Mouse (Mus musculus) neural tube, embryonic 12.5 days (tissue): ENCODE data around the gene Nlgn1. TPM values are rescaled to one million over a fixed set of nuclear protein-coding genes. Genes with fewer than 3 reads are reported as not detected.
"Not testable (repeated sequence)": the region's sequence is repeated elsewhere in the genome, so short reads cannot be mapped to it uniquely, and the experiment has no call there.

Source experiments
- ATAC-seq: fragments of 200-750 bp; cut with Nextera tagmentation; 2 replicates; pipeline ENCODE4 v1.8.0; 2017; ENCODE audit warnings: low read depth, mild to moderate bottlenecking, moderate TSS enrichment, moderate library complexity; ENCODE audit not compliant: low FRiP score
- H3K27ac ChIP-seq: fragments of 300-500 bp; sonication (generic); 2 replicates; pipeline ENCODE4 v1.5.1; 2016
- H3K27me3 ChIP-seq: fragments of 300-500 bp; sonication (generic); replicated peaks from 2 replicates; pipeline ENCODE4 v1.6.1; 2016; ENCODE audit warnings: mild to moderate bottlenecking
- H3K36me3 ChIP-seq: fragments of 300-500 bp; sonication (generic); 2 replicates; pipeline ENCODE4 v1.6.1; 2016; ENCODE audit warnings: mild to moderate bottlenecking
- H3K4me1 ChIP-seq: fragments of 300-500 bp; sonication (generic); 2 replicates; pipeline ENCODE4 v1.6.1; 2016
- H3K4me2 ChIP-seq: fragments of 300-500 bp; sonication (generic); replicated peaks from 2 replicates; pipeline ENCODE4 v1.6.1; 2016; ENCODE audit warnings: mild to moderate bottlenecking
- H3K4me3 ChIP-seq: fragments of 300-500 bp; sonication (generic); 2 replicates; pipeline ENCODE4 v1.5.1; 2016
- H3K9ac ChIP-seq: fragments of 300-500 bp; sonication (generic); 2 replicates; pipeline ENCODE4 v1.6.1; 2016; ENCODE audit warnings: mild to moderate bottlenecking
- H3K9me3 ChIP-seq: fragments of 300-500 bp; sonication (generic); 2 replicates; pipeline ENCODE4 v1.6.1; 2016; ENCODE audit warnings: mild to moderate bottlenecking
- WGBS: fragments of 180-500 bp; shearing (Covaris S2); methylation state at CpG from one replicate; pipeline ENCODE4 v1.1.7; 2016; 5-methylcytosine and 5-hydroxymethylcytosine counted together
- polyA plus RNA-seq: library from polyadenylated mRNA; unstranded; fragments of >200 nt; fragmentation: Nextera tagmentation; extraction: Ambion mirVana; gene quantifications from 2 replicates; pipeline ENCODE4 v1.2.1, GENCODE M21; 2016

The Nlgn1 gene
- polyA plus RNA-seq, 1 experiment from 2014 or later = 8.5 TPM

DNA sequence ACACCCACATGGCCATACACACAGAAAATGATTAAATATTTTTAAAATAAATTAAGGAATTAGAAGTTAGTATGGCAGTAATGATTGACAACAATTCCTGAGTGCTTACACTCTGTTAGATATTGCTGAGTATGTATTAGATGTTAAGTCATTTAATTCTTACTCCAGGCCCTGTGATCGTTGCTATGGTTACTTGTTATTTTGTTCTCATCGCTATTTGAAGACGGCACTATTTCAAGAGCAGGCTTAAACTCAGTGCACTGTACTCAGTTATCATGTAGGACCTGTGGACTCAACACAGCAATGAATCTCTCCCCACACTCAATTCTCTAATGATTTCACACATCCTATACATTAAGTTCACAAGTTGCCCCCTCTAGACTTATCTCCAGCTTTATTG is 672.0 kb downstream of the Nlgn1 start:
- Histone ChIP-seq H3K27ac (no peak overlapping the region), H3K9me3 (no peaks in the 10 kb centered on the region), H3K27me3 (no peaks in the 10 kb centered on the region), H3K4me3 (no peak overlapping the region), H3K9ac (no peak overlapping the region), H3K4me2 (no peak overlapping the region), H3K36me3 (no peaks in the 10 kb centered on the region), H3K4me1 (no peaks in the 10 kb centered on the region)
- 95% methylated on average over 3 of the region's 3 CpGs for WGBS
- ATAC-seq = no peak

DNA sequence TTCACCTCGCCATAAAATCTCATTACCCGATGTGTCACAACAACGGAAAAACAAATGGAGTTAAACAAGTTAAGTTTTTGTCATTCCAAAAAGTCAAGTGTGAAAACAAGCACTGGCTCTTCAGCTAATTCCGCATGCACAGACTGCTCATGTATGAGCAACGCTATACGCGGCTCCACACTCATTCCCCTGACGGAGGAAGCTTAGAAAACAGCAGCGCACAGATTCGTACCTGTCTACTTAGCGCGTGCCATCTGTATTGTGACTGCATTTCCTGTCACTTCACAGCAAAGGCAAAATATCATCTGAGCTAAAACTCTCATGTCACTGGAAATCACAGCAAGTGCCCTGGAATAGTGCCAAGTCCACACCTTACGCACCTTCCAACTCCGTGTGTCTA is 674.3 kb downstream of the Nlgn1 start:
- no peak for ATAC-seq
- no peak overlapping the region for H3K4me2 ChIP-seq
- H3K4me3 ChIP-seq = no peak overlapping the region

DNA sequence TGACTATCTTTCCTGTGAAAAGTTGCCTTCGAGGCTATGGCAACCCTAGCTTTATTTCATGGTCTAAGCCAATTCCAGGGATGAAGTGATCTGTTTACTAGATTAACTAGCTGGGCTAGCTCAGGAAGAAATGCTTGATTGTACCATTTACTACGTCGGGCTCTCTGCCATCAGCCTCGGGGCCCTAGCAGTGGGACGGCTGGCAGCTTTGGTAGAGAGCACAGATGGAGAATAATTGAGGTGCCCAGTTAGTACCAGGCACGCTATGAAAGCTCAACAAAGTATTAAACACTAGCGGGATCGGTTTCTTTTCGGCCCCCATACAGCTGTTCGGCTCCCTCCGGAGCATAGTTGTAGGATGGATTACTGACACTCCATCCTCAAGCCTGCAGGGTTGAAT is 675.2 kb downstream of the Nlgn1 start:
- H3K9me3 ChIP-seq = no peaks in the 10 kb centered on the region
- no peaks in the 10 kb centered on the region for H3K4me1 ChIP-seq
- H3K4me3 ChIP-seq = no peak overlapping the region
- no peak overlapping the region for H3K4me2 ChIP-seq
- 91% methylated on average over 11 of the region's 11 CpGs for WGBS
- H3K36me3 ChIP-seq = no peaks in the 10 kb centered on the region
- no peak overlapping the region for H3K9ac ChIP-seq
- no peak overlapping the region for H3K27ac ChIP-seq
- no peaks in the 10 kb centered on the region for H3K27me3 ChIP-seq
- no peak for ATAC-seq

More for the DNA sequence above, 674.3 kb downstream of the Nlgn1 start:
- Histone ChIP-seq H3K27ac (no peak overlapping the region), H3K9me3 (no peaks in the 10 kb centered on the region), H3K36me3 (no peaks in the 10 kb centered on the region), H3K27me3 (no peaks in the 10 kb centered on the region), H3K4me1 (no peaks in the 10 kb centered on the region), H3K9ac (no peak overlapping the region)
- 94% methylated on average over 14 of the region's 14 CpGs for WGBS

DNA sequence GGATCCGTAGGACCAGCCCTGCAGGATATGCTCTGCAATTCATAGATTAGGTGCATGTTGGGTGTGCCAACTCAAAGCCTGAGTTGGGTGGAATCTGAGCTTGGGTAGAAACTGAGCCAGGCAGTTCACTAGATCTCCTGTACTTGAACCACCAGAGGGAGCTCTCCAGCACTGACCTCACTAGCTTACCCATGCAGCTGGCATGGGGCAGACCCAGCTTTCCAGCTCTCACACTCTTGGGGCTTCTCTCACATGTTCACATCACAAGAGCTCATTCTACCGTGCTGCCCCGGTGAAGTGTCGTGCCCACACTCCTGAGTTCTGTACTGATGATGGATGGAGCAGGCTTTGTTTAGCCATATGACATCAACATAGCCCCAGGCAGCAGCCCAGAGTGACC is 679.2 kb downstream of the Nlgn1 start:
- peak; percentile 17; the same call in 1 of the 2 replicates for ATAC-seq
- Histone ChIP-seq H3K27ac (no peak overlapping the region), H3K36me3 (no peaks in the 10 kb centered on the region), H3K4me1 (no peaks in the 10 kb centered on the region), H3K27me3 (no peaks in the 10 kb centered on the region), H3K9me3 (no peaks in the 10 kb centered on the region), H3K9ac (no peak overlapping the region), H3K4me2 (no peak overlapping the region), H3K4me3 (no peak overlapping the region)
- WGBS = 71% methylated on average over 4 of the region's 4 CpGs

DNA sequence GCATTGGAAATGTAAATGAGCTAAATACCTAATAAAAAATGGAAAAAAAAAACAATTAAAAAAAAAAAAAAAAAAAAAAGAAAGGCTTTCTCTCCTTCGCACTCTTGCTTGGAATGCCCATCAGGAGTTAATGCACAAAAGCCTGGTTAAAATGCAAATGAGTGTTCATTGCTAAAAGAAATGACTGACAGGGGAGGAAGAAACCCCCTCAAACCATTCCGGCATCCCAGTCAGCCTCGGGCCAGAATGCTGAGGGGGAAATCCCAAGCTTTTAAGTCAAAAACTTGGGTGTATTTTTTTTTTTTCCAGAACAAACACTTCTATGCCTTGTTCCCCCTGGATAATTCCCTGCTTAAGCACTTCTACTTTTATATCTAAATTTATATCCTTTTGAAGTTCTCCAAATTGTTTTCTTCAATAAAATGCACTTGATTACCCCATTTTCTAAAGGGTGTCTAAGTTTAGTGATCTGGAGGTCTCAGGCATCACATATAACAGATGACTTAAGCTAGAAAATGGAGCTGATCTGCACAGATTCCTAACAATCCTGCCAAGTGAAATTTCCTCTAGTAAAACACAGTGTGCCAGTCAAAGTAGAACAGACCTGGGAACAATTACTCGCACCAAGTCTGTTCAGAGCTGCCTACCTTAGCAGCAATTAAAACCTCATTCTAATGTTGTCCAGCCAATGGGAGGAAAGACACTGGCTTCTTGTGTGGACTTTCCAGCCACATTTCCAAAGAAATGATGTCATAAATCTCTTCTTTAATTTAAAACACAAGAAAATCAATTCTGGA is 686.2 kb downstream of the Nlgn1 start:
- no peaks in the 10 kb centered on the region for H3K36me3 ChIP-seq
- no peaks in the 10 kb centered on the region for H3K4me1 ChIP-seq
- H3K9ac ChIP-seq = no peak overlapping the region
- no peak overlapping the region for H3K4me2 ChIP-seq
- H3K27me3 ChIP-seq = no peaks in the 10 kb centered on the region
- H3K4me3 ChIP-seq = no peak overlapping the region
- no peaks in the 10 kb centered on the region for H3K9me3 ChIP-seq
- ATAC-seq = no peak
- no peak overlapping the region for H3K27ac ChIP-seq
- 78% methylated on average over 4 of the region's 4 CpGs for WGBS

DNA sequence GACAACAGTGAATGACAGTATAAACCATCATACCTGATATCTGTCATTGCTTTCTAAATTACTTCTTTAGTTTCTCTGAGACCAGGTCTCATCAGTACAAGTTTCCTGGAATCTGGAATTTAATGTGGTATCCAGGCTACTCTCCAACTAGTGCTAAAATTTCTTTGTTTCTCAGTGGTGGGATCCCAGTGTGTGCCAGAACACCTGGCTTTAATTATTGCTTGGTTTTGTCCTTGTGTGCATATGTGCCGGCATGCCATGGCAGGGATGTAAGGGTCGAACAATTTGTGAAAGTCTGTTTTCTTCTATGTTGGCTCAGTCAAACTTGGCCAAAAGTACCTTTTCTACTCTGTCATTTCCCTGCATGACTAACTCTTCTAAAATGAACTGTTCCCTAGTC is 703.1 kb downstream of the Nlgn1 start:
- Histone ChIP-seq H3K4me3 (no peak overlapping the region), H3K27ac (no peak overlapping the region), H3K9me3 (no peaks in the 10 kb centered on the region), H3K4me1 (no peaks in the 10 kb centered on the region), H3K36me3 (no peaks in the 10 kb centered on the region), H3K9ac (no peak overlapping the region), H3K4me2 (no peak overlapping the region), H3K27me3 (no peaks in the 10 kb centered on the region)
- 79% methylated on average over 2 of the region's 2 CpGs for WGBS
- ATAC-seq = no peak

DNA sequence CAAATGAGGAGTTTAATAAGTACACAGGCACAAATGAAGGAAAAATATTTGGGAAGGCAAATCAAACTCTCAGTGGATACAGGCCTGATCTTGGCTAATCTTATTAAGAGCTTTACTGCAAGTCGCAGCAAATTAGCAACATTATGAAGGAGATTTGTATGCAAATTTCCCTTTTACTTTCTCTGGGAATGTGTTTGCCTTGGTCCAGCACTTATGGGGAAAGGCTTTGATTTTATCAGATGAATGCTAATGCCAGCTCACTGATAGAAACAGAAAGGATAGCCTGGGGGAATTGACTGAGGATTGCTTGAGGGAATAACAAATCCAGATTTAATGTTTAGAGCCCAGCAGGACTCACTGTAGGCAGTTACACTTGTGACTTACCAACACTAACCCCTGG is 725.7 kb downstream of the Nlgn1 start:
- ATAC-seq = no peak
- no peaks in the 10 kb centered on the region for H3K9me3 ChIP-seq
- WGBS = 43% methylated on average over 1 of the region's 1 CpGs

DNA sequence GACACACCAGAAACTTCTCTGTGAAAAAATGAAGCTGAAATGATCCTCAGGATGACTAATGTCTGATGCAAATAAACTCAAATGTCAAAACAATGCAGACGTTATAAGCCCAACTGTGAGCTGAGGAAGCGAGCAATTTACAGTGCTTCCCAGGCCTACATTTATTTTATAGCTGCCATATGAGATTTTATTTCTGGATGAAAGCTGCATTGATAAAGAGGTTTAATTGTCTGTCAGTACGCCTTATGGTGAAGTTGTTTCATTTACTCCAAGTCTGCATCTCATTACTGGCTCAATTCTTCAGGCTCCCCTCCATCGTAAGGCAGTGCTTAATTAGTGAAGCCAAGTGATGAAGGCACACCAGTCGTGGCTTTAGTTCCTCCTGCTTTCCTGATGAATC is 734.7 kb downstream of the Nlgn1 start:
- no peak overlapping the region for H3K9ac ChIP-seq
- no peak overlapping the region for H3K4me3 ChIP-seq
- ATAC-seq = no peak
- H3K27me3 ChIP-seq = no peaks in the 10 kb centered on the region
- H3K9me3 ChIP-seq = no peaks in the 10 kb centered on the region
- no peak overlapping the region for H3K27ac ChIP-seq
- no peaks in the 10 kb centered on the region for H3K4me1 ChIP-seq
- H3K4me2 ChIP-seq = no peak overlapping the region
- no peaks in the 10 kb centered on the region for H3K36me3 ChIP-seq
- 65% methylated on average over 5 of the region's 5 CpGs for WGBS

More for the DNA sequence above, 725.7 kb downstream of the Nlgn1 start:
- Histone ChIP-seq H3K9ac (no peak overlapping the region), H3K36me3 (no peaks in the 10 kb centered on the region), H3K4me3 (no peak overlapping the region), H3K4me1 (no peaks in the 10 kb centered on the region), H3K4me2 (no peak overlapping the region), H3K27me3 (no peaks in the 10 kb centered on the region), H3K27ac (no peak overlapping the region)

DNA sequence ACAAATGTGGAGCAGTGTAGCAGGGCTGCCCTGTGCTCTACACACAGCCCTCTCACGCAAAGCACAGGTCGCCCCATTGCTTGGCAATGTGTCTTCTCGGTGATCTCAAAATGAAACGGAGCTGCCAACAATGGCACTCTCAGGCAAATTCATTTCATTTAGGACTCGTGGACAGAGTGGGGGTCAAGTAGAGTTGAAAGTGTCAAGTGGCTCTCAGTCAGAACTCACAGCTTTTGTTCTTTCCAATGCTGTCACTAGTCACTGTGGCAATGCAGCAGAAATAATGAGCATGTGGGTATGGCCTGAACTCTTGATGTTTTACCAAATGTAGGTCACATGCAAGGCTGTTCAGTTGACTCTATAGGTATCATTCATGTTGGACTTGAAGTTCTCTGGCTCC is 756.7 kb downstream of the Nlgn1 start:
- no peak overlapping the region for H3K9ac ChIP-seq
- H3K27me3 ChIP-seq = no peaks in the 10 kb centered on the region
- 26% methylated on average over 5 of the region's 5 CpGs for WGBS
- H3K9me3 ChIP-seq = no peaks in the 10 kb centered on the region
- H3K36me3 ChIP-seq = no peaks in the 10 kb centered on the region
- ATAC-seq = no peak
- H3K4me2 ChIP-seq = no peak overlapping the region
- H3K27ac ChIP-seq = no peak overlapping the region
- no peak overlapping the region for H3K4me3 ChIP-seq
- no peaks in the 10 kb centered on the region for H3K4me1 ChIP-seq

DNA sequence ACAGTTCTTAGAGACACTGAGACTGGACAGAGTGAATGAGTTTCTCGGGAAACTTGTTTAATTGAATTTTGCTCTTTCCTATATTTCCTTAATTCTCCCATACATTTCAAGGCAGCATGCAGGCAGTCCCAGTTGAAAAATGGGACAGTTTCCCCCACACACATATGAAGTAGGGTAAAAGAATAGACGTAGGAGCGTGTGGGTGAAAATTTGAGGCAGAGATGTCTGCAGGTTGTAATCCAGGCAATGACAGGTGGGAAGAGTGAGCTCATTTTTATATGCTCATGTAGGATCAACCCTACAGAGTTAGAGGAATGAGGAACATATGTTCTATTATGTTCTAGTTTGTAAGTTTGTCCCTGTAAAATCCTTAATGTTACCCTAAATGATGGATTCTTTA is 757.4 kb downstream of the Nlgn1 start:
- H3K4me2 ChIP-seq = no peak overlapping the region
- no peak overlapping the region for H3K4me3 ChIP-seq
- no peaks in the 10 kb centered on the region for H3K36me3 ChIP-seq
- ATAC-seq = no peak
- no peaks in the 10 kb centered on the region for H3K4me1 ChIP-seq
- H3K9me3 ChIP-seq = no peaks in the 10 kb centered on the region
- H3K9ac ChIP-seq = no peak overlapping the region
- WGBS = 82% methylated on average over 3 of the region's 3 CpGs
- H3K27ac ChIP-seq = no peak overlapping the region
- no peaks in the 10 kb centered on the region for H3K27me3 ChIP-seq

DNA sequence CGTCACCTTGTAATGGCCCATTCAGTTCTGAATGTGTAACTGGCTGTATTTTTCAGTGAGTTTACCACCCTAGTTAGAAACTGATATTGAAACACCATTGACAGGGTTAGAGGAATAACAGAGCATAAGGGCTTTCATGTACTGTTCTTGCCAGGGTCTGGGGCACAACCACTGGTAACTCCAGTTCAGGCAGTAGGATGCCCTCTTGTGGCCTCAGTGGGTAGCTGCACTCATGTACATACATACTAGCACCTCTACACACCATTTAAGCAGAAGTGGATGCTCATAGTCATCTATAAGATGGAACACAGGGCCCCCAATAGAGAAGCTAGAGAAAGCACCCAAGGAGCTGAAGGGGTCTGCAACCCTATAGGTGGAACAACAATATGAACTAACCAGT is 773.7 kb downstream of the Nlgn1 start:
- H3K27ac ChIP-seq, ATAC-seq, H3K36me3 ChIP-seq, H3K4me1 ChIP-seq, H3K4me2 ChIP-seq, H3K9ac ChIP-seq, H3K4me3 ChIP-seq, H3K9me3 ChIP-seq, H3K27me3 ChIP-seq: not testable (repeated sequence)
- WGBS = 94% methylated on average over 1 of the region's 1 CpGs

DNA sequence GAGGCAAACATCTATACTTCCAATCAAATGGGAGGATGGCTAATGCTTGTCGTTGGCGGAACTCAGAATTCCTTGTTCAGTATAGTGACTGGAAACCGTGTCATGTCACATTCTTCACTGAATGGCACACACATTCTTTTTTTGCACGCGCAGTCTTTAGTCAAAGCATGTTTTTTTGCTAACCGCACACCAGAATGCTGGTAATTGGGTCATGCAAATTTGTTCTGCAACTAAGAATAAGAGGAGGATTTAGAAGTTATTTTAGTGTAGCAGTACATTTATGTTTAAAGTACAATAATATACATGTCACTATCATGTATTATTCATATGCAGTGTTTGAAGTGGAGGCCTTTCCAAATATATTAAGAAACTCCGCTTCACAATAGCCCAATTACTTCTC is 783.2 kb downstream of the Nlgn1 start:
- 79% methylated on average over 7 of the region's 7 CpGs for WGBS
- H3K4me2 ChIP-seq, H3K9me3 ChIP-seq, H3K27ac ChIP-seq, H3K27me3 ChIP-seq, H3K9ac ChIP-seq, H3K36me3 ChIP-seq, ATAC-seq, H3K4me3 ChIP-seq, H3K4me1 ChIP-seq: not testable (repeated sequence)

DNA sequence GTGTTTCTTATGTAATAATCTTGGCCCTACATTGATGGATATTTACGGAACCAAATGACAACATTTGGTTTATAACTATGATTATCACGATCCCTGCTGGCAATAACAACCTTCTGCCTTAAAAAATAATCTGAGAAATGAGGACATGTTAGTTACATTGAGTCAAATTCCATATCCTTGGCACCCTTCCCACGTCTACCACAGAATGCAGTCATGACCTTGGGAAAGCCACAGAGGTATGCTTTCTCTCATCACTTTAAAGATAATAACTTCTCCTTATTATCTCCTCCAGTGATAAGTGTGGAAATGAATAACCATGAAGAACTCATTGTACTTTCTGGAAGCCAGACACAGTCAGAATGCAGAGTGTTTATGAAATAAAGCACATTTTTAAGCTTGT is 808.0 kb downstream of the Nlgn1 start:
- not testable (repeated sequence) for H3K4me3 ChIP-seq, H3K9me3 ChIP-seq, H3K36me3 ChIP-seq, H3K4me2 ChIP-seq, H3K27ac ChIP-seq, H3K27me3 ChIP-seq, ATAC-seq, H3K9ac ChIP-seq, H3K4me1 ChIP-seq
- WGBS = 92% methylated on average over 3 of the region's 3 CpGs
